Mouse (Mus musculus) stomach, postnatal 0 days (tissue): ENCODE results near the gene Nsg2.
"Not testable (repeated sequence)": the region's sequence is repeated elsewhere in the genome, so short reads cannot be mapped to it uniquely, and the experiment has no call there.

Source experiments
- CTCF ChIP-seq: IDR thresholded peaks from 2 replicates; pipeline ENCODE4 v1.5.1; 2016; ENCODE audit warnings: antibody characterized with exemption, low read depth, mild to moderate bottlenecking, moderate library complexity
- EP300 ChIP-seq: optimal IDR thresholded peaks from 2 replicates; pipeline ENCODE3; 2016; ENCODE audit warnings: antibody characterized with exemption

DNA sequence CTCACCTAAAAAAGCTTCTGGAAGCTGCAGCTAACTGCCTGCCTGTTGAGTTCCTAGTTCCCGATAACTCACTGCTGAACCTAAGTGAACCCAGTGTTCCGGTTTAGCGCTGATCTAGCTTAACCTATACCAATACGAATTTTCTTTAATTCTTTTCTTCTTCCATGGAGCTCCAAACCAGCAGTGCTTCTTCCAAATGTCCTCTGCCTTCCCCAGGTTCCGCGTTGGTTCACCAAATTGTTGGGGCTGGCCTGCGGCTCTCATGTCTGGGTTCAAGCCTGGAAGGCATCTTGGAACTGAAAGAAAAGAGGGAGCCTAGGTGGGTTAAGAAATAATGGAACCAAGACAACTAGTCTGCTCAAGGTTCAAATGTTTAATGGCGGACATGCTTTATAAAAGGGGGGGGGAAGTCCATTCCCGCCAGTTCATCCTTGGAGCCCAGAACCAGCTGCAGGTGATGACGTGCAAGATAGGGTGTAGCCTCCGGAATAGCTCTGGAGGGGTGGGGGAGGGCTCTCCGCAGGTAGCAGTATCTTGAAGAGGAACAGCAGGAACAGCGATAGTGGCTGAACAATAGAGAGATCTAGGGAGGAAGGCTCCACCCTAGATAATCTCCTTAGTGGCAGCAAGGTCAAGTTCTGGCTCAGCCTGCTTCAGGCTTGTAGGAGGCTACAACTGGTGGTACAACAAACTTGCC is 17.9 kb upstream of the Nsg2 start:
- not testable (repeated sequence) for TF ChIP-seq EP300, CTCF
